Mouse (Mus musculus) embryonic facial prominence, embryonic 14.5 days (tissue): ENCODE measurements around the gene Acp7. TPM values are rescaled to one million over a fixed set of nuclear protein-coding genes. Genes with fewer than 3 reads are reported as not detected.
"Not testable (repeated sequence)": the region's sequence is repeated elsewhere in the genome, so short reads cannot be mapped to it uniquely, and the experiment has no call there.

ENCODE experiments used
- ATAC-seq: fragments of 200-750 bp; cut with Nextera tagmentation; 2 replicates; pipeline ENCODE4 v1.8.0; 2017; ENCODE audit warnings: low read depth, moderate number of reproducible peaks, moderate TSS enrichment
- DNase-seq: peaks from one replicate; pipeline ENCODE4 v3.0.0-alpha.2; 2015; ENCODE audit warnings: low spot score
- H3K27ac ChIP-seq: fragments of 300-500 bp; sonication (generic); replicated peaks from 2 replicates; pipeline ENCODE4 v1.5.1; 2014; ENCODE audit warnings: low read depth, mild to moderate bottlenecking, low read length, moderate library complexity
- H3K27me3 ChIP-seq: fragments of 300-500 bp; sonication (generic); replicated peaks from 2 replicates; pipeline ENCODE4 v1.6.1; 2014; ENCODE audit warnings: low read length; ENCODE audit not compliant: control insufficient read depth, insufficient read depth
- H3K36me3 ChIP-seq: fragments of 300-500 bp; sonication (generic); 2 replicates; pipeline ENCODE4 v1.6.1; 2014; ENCODE audit warnings: low read length, mixed read lengths; ENCODE audit not compliant: control insufficient read depth, insufficient read depth
- H3K4me1 ChIP-seq: fragments of 300-500 bp; sonication (generic); 2 replicates; pipeline ENCODE4 v1.6.1; 2014; ENCODE audit warnings: antibody characterized with exemption, low read length; ENCODE audit not compliant: control insufficient read depth, insufficient read depth
- H3K4me2 ChIP-seq: fragments of 300-500 bp; sonication (generic); 2 replicates; pipeline ENCODE4 v1.6.1; 2014; ENCODE audit warnings: low read depth, mild to moderate bottlenecking, low read length, moderate library complexity, mixed read lengths
- H3K4me3 ChIP-seq: fragments of 300-500 bp; sonication (generic); 2 replicates; pipeline ENCODE4 v1.5.1; 2014; ENCODE audit warnings: low read depth, mild to moderate bottlenecking, low read length
- H3K9ac ChIP-seq: fragments of 300-500 bp; sonication (generic); 2 replicates; pipeline ENCODE4 v1.6.1; 2014; ENCODE audit warnings: low read depth, mild to moderate bottlenecking, low read length, moderate library complexity, mixed read lengths
- H3K9me3 ChIP-seq: fragments of 300-500 bp; sonication (generic); 2 replicates; pipeline ENCODE4 v1.6.1; 2016; ENCODE audit warnings: low read length; ENCODE audit not compliant: control insufficient read depth
- WGBS: fragments of 180-500 bp; shearing (Covaris S2); extraction: QIAGEN DNeasy Blood & Tissue Kit; methylation state at CpG from one replicate; pipeline ENCODE4 v1.1.7; 2014; 5-methylcytosine and 5-hydroxymethylcytosine counted together
- polyA plus RNA-seq: library from polyadenylated mRNA; unstranded; fragments of >200 nt; fragmentation: Nextera tagmentation; extraction: Ambion mirVana; gene quantifications from 2 replicates; pipeline ENCODE4 v1.2.1, GENCODE M21; 2014

The Acp7 gene
- 0.10 and 0.40 TPM in 2 replicates for polyA plus RNA-seq

- DNase-seq (no peak), ATAC-seq (no peak)
- Histone ChIP-seq H3K4me3 (peak within 1 kb of the TSS; percentile 16), H3K36me3 (no peaks in the 10 kb centered on the region), H3K4me1 (no peaks in the 10 kb centered on the region), H3K9ac (0 out of 2 replicates have a peak within 1 kb of the TSS, but pooled peaks have one; percentile 37), H3K27me3 (peaks cover 29% of the 10 kb centered on the region), H3K4me2 (peak within 1 kb of the TSS; percentile 45), H3K27ac (no peak within 1 kb of the TSS), H3K9me3 (no peaks in the 10 kb centered on the region)
- WGBS: 23% methylated on average over 10 of the region's 10 CpGs
These were observed at the start of gene Acp7 for GRCm38 (mm10) chr7:28631073-28631472. Acp7 (minus strand) TSS chr7:28631332.

GRCm38 (mm10) chr7:28677624-28678023, 46.5 kb upstream of the Acp7 start:
- Histone ChIP-seq H3K9ac (no peak overlapping the region), H3K36me3 (no peaks in the 10 kb centered on the region)
- 86% methylated on average over 8 of the region's 8 CpGs for WGBS

GRCm38 (mm10) chr7:28676811-28677541, 45.8 kb upstream of the Acp7 start:
- Histone ChIP-seq H3K4me1 (no peaks in the 10 kb centered on the region), H3K4me3 (no peak overlapping the region), H3K4me2 (no peak overlapping the region), H3K9ac (no peak overlapping the region), H3K27ac (no peak overlapping the region), H3K9me3 (no peaks in the 10 kb centered on the region), H3K27me3 (no peaks in the 10 kb centered on the region), H3K36me3 (no peaks in the 10 kb centered on the region)
- ATAC-seq (no peak), DNase-seq (peak; percentile 25)
- 81% methylated on average over 13 of the region's 13 CpGs for WGBS

More at GRCm38 (mm10) chr7:28677624-28678023, 46.5 kb upstream of the Acp7 start:
- no peak overlapping the region for H3K27ac ChIP-seq
- H3K27me3 ChIP-seq: no peaks in the 10 kb centered on the region
- H3K4me3 ChIP-seq: no peak overlapping the region
- ATAC-seq (no peak), DNase-seq (no peak)
- no peak overlapping the region for H3K4me2 ChIP-seq
- H3K9me3 ChIP-seq: no peaks in the 10 kb centered on the region
- no peaks in the 10 kb centered on the region for H3K4me1 ChIP-seq

- H3K36me3 ChIP-seq: no peaks in the 10 kb centered on the region
- ATAC-seq: no peak
- peak; percentile 24 for DNase-seq
- no peak overlapping the region for H3K4me3 ChIP-seq
- H3K9me3 ChIP-seq: no peaks in the 10 kb centered on the region
- no peaks in the 10 kb centered on the region for H3K4me1 ChIP-seq
- no peak overlapping the region for H3K4me2 ChIP-seq
- no peak overlapping the region for H3K9ac ChIP-seq
- WGBS: 38% methylated on average over 11 of the region's 11 CpGs
- no peak overlapping the region for H3K27ac ChIP-seq
- no peaks in the 10 kb centered on the region for H3K27me3 ChIP-seq
These were observed 44.6 kb upstream of the Acp7 start for GRCm38 (mm10) chr7:28675746-28676145.

GRCm38 (mm10) chr7:28674994-28675393, 43.9 kb upstream of the Acp7 start:
- Histone ChIP-seq H3K36me3 (no peaks in the 10 kb centered on the region), H3K27me3 (no peaks in the 10 kb centered on the region), H3K4me1 (no peaks in the 10 kb centered on the region), H3K27ac (no peak overlapping the region), H3K9me3 (no peaks in the 10 kb centered on the region), H3K9ac (no peak overlapping the region), H3K4me3 (no peak overlapping the region), H3K4me2 (no peak overlapping the region)
- ATAC-seq (no peak), DNase-seq (no peak)
- 74% methylated on average over 9 of the region's 9 CpGs for WGBS

- ATAC-seq, H3K4me3 ChIP-seq, H3K27me3 ChIP-seq, H3K4me2 ChIP-seq, H3K9ac ChIP-seq, H3K9me3 ChIP-seq, H3K27ac ChIP-seq, DNase-seq, H3K4me1 ChIP-seq, H3K36me3 ChIP-seq: not testable (repeated sequence)
- WGBS: 60% methylated on average over 5 of the region's 5 CpGs
These were observed 41.7 kb upstream of the Acp7 start for GRCm38 (mm10) chr7:28672786-28673185.

- DNase-seq (no peak), ATAC-seq (no peak)
- Histone ChIP-seq H3K9ac (no peak overlapping the region), H3K27ac (no peak overlapping the region), H3K36me3 (no peaks in the 10 kb centered on the region), H3K27me3 (no peaks in the 10 kb centered on the region), H3K4me3 (no peak overlapping the region), H3K9me3 (no peaks in the 10 kb centered on the region), H3K4me1 (no peaks in the 10 kb centered on the region), H3K4me2 (no peak overlapping the region)
- 81% methylated on average over 5 of the region's 5 CpGs for WGBS
These were observed 41.1 kb upstream of the Acp7 start for GRCm38 (mm10) chr7:28672276-28672675.

GRCm38 (mm10) chr7:28671172-28671571, 40.0 kb upstream of the Acp7 start:
- no peaks in the 10 kb centered on the region for H3K27me3 ChIP-seq
- H3K36me3 ChIP-seq: no peaks in the 10 kb centered on the region
- H3K4me2 ChIP-seq: no peak overlapping the region
- DNase-seq (peak; percentile 64), ATAC-seq (no peak)
- H3K9ac ChIP-seq: no peak overlapping the region
- H3K9me3 ChIP-seq: no peaks in the 10 kb centered on the region
- H3K27ac ChIP-seq: no peak overlapping the region
- H3K4me3 ChIP-seq: no peak overlapping the region
- WGBS: 34% methylated on average over 4 of the region's 4 CpGs
- peaks cover 2% of the 10 kb centered on the region; the same call in 1 of the 2 replicates for H3K4me1 ChIP-seq
